Mouse (Mus musculus) frontal cortex, postnatal 14 days (tissue): ENCODE measurements around the gene Utp11.

Experiments
- DNase-seq, 2 experiments: peaks; one replicate each; pipeline ENCODE4 v3.0.0; 2022; ENCODE audit warnings: low spot score in 2 of 2

The Utp11 gene

GRCm38 (mm10) chr4:124672347-124673320 lies 20.8 kb downstream of the Utp11 start:
- DNase-seq, result no peak

GRCm38 (mm10) chr4:124671583-124671982 lies 21.8 kb downstream of the Utp11 start:
- no peak for DNase-seq

DNA sequence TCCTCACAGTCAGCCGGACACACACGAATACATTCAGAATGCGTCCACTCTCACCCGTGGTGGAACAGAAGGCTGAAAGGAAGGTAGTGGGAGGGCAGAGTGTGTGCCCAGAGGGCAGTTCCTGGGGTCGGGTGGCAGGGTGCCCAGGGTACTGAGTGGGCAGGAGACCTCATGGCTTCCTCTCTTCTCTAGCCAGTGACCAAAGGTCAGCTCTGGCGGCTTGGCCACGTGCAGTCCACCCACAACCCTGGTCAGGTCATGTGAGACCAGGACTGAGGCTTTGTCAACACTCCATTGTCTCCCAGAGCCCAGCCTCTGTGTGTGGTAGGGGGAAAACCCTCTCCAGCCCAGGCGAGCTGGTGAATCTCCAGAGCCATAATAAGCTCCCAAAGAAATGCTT lies 23.2 kb downstream of the Utp11 start:
- no peak for DNase-seq

GRCm38 (mm10) chr4:124668078-124668477 lies 25.3 kb downstream of the Utp11 start:
- no peak for DNase-seq

DNA sequence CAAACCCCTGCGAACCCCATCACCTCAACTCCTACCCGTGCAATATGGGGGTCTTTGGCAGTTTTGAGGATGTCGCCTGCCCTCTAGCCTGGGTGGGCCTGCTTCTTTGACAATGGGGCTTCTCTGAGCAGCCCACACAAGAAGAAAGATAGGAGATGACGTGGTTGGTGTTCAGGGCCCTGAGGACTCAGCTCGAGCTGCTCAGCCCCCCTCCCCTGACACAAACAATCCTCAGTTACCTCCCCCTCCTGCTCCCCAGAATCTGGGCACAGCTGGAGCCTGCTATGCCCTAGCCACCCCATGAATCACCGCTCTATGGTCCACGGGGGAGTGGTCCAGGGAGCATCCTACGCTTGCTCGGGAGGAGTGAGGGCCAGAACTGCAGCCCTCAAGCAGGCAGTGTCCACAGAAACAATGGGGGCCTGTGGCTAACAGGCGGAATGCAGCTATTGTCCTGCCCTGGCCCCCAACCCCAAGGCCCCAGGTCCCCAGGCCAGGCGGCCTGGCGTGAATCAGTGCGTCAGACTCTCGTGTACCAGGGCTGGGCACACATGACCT lies 25.8 kb downstream of the Utp11 start:
- no peak for DNase-seq

GRCm38 (mm10) chr4:124664604-124665003 lies 28.8 kb downstream of the Utp11 start:
- no peak for DNase-seq

DNA sequence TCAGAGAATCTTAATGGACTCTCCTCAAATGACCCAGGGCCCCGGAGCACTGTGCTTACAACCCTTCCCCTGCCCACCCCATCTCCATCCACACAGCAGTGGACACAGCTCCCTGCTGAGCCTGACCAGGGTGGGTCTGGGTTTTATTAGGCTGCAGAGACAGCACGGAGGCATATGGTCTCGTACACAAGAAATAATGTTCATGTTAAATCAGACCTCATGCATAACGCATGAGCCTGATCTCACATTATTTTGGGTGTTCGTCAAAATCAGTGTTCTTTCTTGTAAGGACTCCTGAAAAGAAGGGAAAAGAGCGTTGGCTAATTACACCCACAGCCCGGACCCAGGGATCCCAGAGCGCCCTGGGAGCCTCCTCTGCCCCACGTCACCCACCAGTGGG lies 29.2 kb downstream of the Utp11 start:
- no peak for DNase-seq

DNA sequence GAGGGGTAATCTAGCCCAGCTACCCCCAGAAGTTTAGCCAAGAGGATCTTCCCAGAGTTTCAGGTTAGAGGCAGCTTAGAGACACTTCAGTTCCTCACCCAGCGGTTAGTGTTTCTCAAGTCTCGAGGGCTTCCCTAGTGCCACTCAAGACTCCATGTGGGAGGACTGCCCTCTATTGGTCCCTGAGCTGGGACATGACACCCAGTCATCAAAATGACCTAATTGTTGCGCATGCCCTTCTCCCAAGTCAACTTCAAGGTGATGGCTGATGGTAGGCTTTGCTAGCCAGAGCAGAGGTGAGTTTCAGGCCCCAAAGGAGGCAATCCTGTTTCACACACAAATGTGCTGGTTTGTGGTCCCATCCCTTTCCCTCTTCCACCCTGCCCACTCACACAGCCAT lies 30.4 kb downstream of the Utp11 start:
- DNase-seq, result no peak

- no peak for DNase-seq
These were observed 32.8 kb downstream of the Utp11 start for GRCm38 (mm10) chr4:124660603-124661002.

DNA sequence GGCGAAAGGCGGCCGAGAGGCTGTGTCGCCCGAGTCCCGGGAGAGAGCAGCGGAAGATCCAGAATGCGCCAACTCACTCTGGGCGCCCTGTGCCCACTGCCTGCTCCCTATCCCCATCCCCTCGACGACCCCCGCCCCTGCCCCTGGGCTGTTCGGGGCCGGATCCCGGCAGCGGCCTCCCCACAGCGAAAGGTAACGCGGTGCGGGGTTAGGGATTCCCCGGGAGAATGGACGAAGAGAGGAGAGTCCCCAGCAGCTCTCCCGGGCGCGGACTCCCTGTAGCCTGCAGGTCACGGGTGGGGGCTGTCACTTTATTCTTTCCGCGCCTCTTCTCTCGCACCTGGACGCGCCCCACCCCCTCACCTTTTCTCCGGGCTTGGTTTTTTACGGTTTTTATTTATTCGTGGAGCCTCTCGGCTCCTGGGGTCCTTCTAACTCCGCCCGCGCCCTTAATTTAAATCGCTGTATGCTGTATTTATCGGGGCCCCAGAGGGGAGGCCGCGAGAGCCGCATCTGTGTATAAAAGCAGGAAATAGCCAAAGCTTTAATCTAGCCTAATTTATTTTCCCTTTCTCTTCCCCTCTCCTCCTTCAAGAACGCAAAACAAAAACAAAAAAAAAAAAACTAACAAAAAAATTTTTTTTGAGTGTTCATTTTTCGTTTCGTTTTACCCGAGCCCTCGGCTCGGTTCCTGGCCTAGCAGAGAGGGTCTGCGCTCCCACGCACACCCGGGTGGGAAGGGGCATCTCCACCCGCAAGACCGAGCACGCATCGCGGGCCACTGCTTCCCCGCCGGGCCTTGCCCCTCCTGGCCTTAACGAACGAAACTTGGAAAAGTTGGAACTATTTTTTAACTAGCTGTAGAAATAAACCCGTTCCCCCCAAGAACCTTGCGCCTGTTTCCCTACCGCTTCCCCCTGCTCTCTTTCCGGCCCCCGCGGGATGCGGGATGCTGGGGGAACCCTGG lies 33.9 kb downstream of the Utp11 start:
- no peak for DNase-seq

DNA sequence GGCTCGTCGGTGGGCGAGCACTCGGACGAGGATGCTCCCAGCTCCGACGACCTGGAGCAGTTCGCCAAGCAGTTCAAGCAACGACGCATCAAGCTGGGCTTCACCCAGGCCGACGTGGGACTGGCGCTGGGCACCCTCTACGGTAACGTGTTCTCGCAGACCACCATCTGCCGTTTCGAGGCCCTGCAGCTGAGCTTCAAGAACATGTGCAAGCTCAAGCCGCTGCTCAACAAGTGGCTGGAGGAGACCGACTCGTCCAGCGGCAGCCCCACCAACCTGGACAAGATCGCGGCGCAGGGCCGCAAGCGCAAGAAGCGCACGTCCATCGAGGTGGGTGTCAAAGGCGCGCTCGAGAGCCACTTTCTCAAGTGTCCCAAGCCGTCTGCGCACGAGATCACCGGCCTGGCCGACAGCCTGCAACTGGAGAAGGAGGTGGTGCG lies 35.0 kb downstream of the Utp11 start:
- DNase-seq, result no peak

- no peak for DNase-seq
These were observed 35.6 kb downstream of the Utp11 start for GRCm38 (mm10) chr4:124657781-124658180.

DNA sequence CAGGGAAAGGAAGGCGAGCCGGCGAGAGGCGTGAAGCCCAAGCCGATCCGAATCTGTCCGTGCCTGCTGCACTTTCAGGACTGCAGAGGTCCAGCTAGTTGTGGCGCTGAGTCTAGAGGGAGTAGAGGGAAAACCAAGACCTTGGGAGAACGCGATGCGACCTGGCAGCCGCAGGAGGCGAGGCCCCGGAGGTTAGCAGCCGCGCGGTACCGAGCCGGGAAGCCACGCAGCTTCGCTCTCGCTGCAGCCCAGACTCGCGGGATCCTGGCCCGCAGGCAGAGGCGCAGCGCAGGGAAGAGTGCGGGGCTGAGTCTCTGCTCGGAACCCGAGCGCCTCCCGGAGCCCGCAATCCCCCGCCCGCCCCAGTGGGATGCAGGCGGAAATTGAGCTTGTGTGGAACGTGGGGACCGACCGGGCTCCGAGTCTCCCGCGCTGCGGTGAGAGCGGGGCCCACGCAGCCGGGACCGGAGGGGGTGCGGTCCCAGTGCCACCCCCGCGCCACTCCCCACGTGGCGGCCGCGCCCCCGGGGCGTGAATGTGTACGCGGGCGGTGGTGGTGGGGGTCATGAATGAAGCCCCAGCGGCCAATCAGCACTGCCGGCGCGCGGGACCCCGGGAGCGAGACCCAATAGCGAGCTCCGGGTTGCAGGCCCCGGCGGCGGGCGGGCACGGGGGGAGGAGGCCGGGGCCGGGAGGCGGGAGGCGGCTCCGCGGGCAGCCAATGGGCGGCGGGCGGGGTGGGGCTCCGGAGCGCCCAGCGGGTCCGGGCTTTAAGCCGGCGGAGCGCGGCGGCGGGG lies 36.3 kb downstream of the Utp11 start:
- peak; percentile 83 to 85 for DNase-seq

DNA sequence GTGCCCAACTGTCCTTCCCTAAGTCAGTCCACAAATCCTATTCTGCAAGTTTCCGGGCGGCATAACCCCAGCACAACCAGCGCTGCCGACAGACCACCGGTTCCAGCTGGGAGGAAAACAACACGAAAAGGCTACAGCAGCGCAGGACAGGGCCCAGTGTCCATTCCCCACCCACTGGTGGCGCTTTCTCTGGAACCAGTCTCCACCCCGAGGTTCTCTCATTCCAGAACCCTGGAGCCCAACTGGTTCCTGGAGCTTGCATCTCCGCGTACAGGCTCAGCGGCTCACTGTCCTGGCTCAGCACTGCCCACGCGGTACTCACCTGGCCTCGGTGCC lies 36.9 kb downstream of the Utp11 start, which contains the start of gene Pou3f1:
Gene Pou3f1 (plus strand): TSS at position 290 of the 336 bp plus-strand sequence.
- DNase-seq, result no peak

- DNase-seq, result no peak
These were observed 40.5 kb downstream of the Utp11 start for GRCm38 (mm10) chr4:124652886-124653285.

- DNase-seq, result no peak
These were observed 45.5 kb downstream of the Utp11 start for GRCm38 (mm10) chr4:124647909-124648308.

- DNase-seq, result no peak
These were observed 46.8 kb downstream of the Utp11 start for GRCm38 (mm10) chr4:124646591-124646990.

- DNase-seq, result no peak
These were observed 48.4 kb downstream of the Utp11 start for GRCm38 (mm10) chr4:124644974-124645433.

- no peak for DNase-seq
These were observed 49.5 kb downstream of the Utp11 start for GRCm38 (mm10) chr4:124643859-124644258.

DNA sequence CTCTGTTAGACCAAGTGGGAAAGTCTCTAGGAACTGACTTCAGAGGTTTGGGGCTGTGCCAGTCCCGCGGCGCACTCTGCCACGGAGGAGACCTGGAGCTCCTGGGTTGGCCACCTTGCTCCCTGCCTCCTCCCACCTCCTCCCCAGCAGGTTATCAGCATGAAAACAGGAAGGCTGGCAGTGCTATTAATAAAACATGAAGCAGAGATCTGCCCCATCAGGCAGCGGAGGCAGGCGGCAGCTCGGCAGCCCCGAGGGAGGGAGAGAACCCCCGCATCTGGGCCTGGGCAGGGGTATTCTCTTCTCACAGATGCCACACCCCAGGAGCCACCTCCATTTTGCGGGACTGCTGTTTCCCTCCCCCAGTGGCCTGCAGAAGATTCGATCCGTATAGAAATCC lies 53.7 kb downstream of the Utp11 start:
- no peak for DNase-seq

DNA sequence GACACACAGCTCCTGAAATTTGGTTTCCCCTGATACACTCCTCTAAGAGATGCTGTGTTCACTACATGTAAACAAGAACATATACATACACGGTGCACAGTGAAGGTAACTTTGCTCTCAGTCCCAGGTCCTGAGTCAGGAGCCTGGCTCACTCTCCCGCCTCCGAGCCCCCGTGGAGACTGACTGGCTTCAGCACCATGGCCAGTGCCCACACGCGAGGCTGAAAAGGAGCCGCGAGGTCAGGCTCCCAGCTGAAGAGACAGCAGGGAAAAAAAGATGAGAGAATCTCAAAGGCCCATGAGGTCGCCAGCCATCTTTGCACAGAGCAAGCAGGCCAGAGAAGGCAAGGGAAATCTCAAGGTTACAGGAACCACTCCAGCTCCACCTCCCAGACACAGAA lies 60.1 kb downstream of the Utp11 start:
- DNase-seq, result no peak
